Mouse (Mus musculus) gastrocnemius, postnatal 10 days (tissue): ENCODE results near the gene Nrip3. TPM values are rescaled to one million over a fixed set of nuclear protein-coding genes. Genes with fewer than 3 reads are reported as not detected.

Experiments used
- DNase-seq: peaks from one replicate; pipeline ENCODE4 v3.0.0; 2021; ENCODE audit warnings: mixed read lengths
- total RNA-seq, 2 experiments: library from RNA; stranded (reverse); gene quantifications; 2 replicates each; pipeline ENCODE4 v1.2.3; 2021

Nrip3 gene
- total RNA-seq, 2 experiments from 2014 or later = 0.14 to 0.43 TPM

- DNase-seq = no peak
Observed at GRCm38 (mm10) chr7:109767575-109768350, 14.1 kb downstream of the Nrip3 start.

- no peak for DNase-seq
Observed at GRCm38 (mm10) chr7:109764009-109764408, 17.8 kb downstream of the Nrip3 start.

GRCm38 (mm10) chr7:109756291-109756690 lies 25.5 kb downstream of the Nrip3 start:
- DNase-seq = no peak

- DNase-seq = no peak
Observed at GRCm38 (mm10) chr7:109754034-109754433, 27.8 kb downstream of the Nrip3 start.

- peak; percentile 82 for DNase-seq
Observed at GRCm38 (mm10) chr7:109752008-109752925, 29.6 kb downstream of the Nrip3 start, which contains the start of gene Tmem9b. TSS of gene Tmem9b (minus strand) at chr7:109752875.

- DNase-seq = no peak
Observed at GRCm38 (mm10) chr7:109751427-109752007, 30.3 kb downstream of the Nrip3 start.

- no peak for DNase-seq
Observed at GRCm38 (mm10) chr7:109747747-109748146, 34.1 kb downstream of the Nrip3 start.

- DNase-seq = no peak
Observed at GRCm38 (mm10) chr7:109741703-109742102, 40.1 kb downstream of the Nrip3 start.

GRCm38 (mm10) chr7:109741060-109741459 lies 40.8 kb downstream of the Nrip3 start:
- DNase-seq = no peak

GRCm38 (mm10) chr7:109739822-109740370 lies 41.9 kb downstream of the Nrip3 start:
- no peak for DNase-seq

GRCm38 (mm10) chr7:109734806-109735205 lies 47.0 kb downstream of the Nrip3 start:
- no peak for DNase-seq

- DNase-seq = no peak
Observed at GRCm38 (mm10) chr7:109731626-109732025, 50.2 kb downstream of the Nrip3 start, which contains the start of gene Ascl3. TSS of gene Ascl3 (minus strand) at chr7:109731726.

GRCm38 (mm10) chr7:109723697-109724096 lies 58.1 kb downstream of the Nrip3 start, which contains the start of gene BC051019:
TSS of gene BC051019 (minus strand) at chr7:109723850.
- DNase-seq = no peak

- DNase-seq = no peak
Observed at GRCm38 (mm10) chr7:109723114-109723513, 58.7 kb downstream of the Nrip3 start.

GRCm38 (mm10) chr7:109722618-109723017 lies 59.2 kb downstream of the Nrip3 start:
- no peak for DNase-seq

GRCm38 (mm10) chr7:109719286-109719685 lies 62.5 kb downstream of the Nrip3 start:
- peak; percentile 34 for DNase-seq

- DNase-seq = no peak
Observed at GRCm38 (mm10) chr7:109713434-109713982, 68.3 kb downstream of the Nrip3 start.

- DNase-seq = no peak
Observed at GRCm38 (mm10) chr7:109712198-109712597, 69.6 kb downstream of the Nrip3 start.

- DNase-seq = no peak
Observed at GRCm38 (mm10) chr7:109710069-109710468, 71.8 kb downstream of the Nrip3 start.

- peak; percentile 44 for DNase-seq
Observed at GRCm38 (mm10) chr7:109708961-109709382, 72.9 kb downstream of the Nrip3 start.
